Mouse (Mus musculus) adrenal gland, postnatal 36 days (tissue): ENCODE data around the gene Cop1. TPM values are rescaled to one million over a fixed set of nuclear protein-coding genes. Genes with fewer than 3 reads are reported as not detected.
A peak's percentile ranks its signal among the peaks of the same experiment; 100 is the strongest.

Source experiments
- microRNA-seq: library from miRNA; unstranded; fragments of <30 nt; microRNA quantifications from one replicate; pipeline ENCODE4 v1.2.0, GENCODE M21; 2021
- total RNA-seq, 2 experiments: library from RNA; stranded (reverse); gene quantifications; 2 replicates each; pipeline ENCODE4 v1.2.3; 2021

Cop1 gene
- total RNA-seq, 2 experiments from 2014 or later: 157 to 203 TPM

Small RNAs within 50 kb of the gene (microRNA-seq; reads per million reads assigned to microRNA genes)
- gene Mir1843b: 438 reads per million, percentile 69 among the genes with 10 or more reads in this experiment
